Mouse (Mus musculus): ENCODE results near the gene Kidins220.

GRCm38 (mm10) chr12:25049253-25049652 lies 74.5 kb downstream of the Kidins220 start:
- TF ChIP-seq CTCF (IDR thresholded peaks at IDR 0.05; ENCODE audit: low read depth, low read length) (no peak), POLR2A (IDR thresholded peaks at IDR 0.05; ENCODE audit: borderline replicate concordance, low read depth, low read length) (no peak)
